Mouse (Mus musculus): ENCODE measurements around the gene Plscr3. TPM values are rescaled to one million over a fixed set of nuclear protein-coding genes. Genes with fewer than 3 reads are reported as not detected.
A peak's percentile ranks its signal among the peaks of the same experiment; 100 is the strongest.

Gene Plscr3
- polyA plus RNA-seq, 1 experiment from 2014 or later: 42.0 TPM

DNA sequence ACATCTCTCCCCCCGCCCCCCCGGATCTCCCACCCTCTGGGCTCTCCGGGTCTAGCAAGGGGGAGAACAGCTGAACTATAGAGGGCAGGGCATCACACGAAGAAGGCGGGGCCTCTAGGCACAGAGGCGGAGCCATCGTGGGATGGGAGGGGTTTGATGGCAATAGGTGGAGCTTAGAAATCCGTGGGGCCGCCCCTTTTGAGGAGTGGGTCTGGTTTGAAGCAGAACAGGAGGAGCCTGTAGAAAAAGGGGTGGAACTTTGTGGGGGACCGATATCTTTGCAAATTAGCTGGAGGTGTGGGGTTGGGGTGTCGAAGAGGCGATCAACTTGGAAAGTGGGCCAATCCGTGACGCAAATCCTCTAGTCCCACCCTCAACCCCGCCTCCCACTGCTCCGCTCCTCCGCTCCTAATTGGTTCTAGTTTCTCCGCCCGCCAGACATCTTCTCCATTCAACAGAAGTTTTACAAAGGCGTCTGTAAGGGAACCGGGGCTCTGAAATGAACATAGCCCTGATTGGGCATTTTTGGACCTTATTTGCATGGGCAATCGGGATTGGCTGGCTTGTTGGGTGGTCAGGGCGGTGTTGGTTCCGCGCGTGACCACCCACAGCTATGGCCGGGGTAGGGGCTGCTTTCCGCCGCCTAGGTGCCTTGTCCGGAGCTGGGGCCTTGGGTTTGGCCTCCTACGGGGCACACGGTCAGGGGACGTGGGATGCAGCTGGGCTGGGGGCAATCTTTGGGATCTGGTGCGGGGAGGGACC is 8.0 kb upstream of the Plscr3 start, which contains the start of gene Tmem256:
Tmem256 (plus strand) TSS at position 563 of the 762 bp plus-strand sequence.
- H3K27me3 ChIP-seq (replicated peaks; ENCODE audit: control insufficient read depth, insufficient read depth, low read length): peaks cover 15% of the 10 kb centered on the region; the same call in 1 of the 2 replicates
- no peak; the same call in 1 of the 2 replicates for TF ChIP-seq CTCF (IDR thresholded peaks at IDR 0.05; ENCODE audit: low read depth)
- peak; percentile 94 for ATAC-seq
- peak within 1 kb of the TSS; percentile 77 for H3K4me3 ChIP-seq (ENCODE audit: low read depth, low read length)
- peak within 1 kb of the TSS; percentile 79 for H3K9ac ChIP-seq (ENCODE audit: low read depth, low read length)
- H3K9me3 ChIP-seq (ENCODE audit: control insufficient read depth): no peaks in the 10 kb centered on the region
- under 1% methylated on average over 34 of the region's 34 CpGs for WGBS
- H3K4me1 ChIP-seq (replicated peaks; ENCODE audit: control insufficient read depth, insufficient read depth, low read length): no peaks in the 10 kb centered on the region
- peak within 1 kb of the TSS; percentile 80 for H3K27ac ChIP-seq (ENCODE audit: low read depth, low read length)
- peak within 1 kb of the TSS; percentile 98 for H3K4me2 ChIP-seq (replicated peaks; ENCODE audit: low read depth)
- H3K36me3 ChIP-seq (ENCODE audit: control insufficient read depth, insufficient read depth): no peaks in the 10 kb centered on the region

DNA sequence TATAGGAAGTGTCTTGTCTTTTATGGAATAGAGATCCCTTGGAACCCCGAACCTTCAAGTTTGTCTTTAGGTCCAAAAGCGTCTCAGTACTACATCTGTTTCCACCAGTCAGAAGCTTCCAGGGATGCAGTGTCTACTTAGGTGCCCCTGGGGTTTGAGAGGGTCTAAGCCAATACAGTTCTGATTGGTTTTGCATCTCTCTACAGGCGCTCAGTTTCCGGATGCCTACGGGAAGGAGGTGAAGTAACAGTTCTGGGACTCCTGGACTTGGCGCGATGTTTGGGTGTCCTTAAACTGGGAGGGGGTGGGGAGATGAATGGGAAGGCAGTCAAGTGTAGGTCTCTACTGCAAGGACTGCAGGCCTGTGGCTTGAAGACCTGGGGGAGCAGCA is 7.5 kb upstream of the Plscr3 start:
- Histone ChIP-seq H3K9me3 (ENCODE audit: control insufficient read depth) (no peaks in the 10 kb centered on the region), H3K9ac (ENCODE audit: low read depth, low read length) (peak overlapping the region; percentile 79), H3K4me2 (replicated peaks; ENCODE audit: low read depth) (peak overlapping the region; percentile 98), H3K36me3 (ENCODE audit: control insufficient read depth, insufficient read depth) (no peaks in the 10 kb centered on the region), H3K4me3 (ENCODE audit: low read depth, low read length) (peak overlapping the region; percentile 77), H3K4me1 (replicated peaks; ENCODE audit: control insufficient read depth, insufficient read depth, low read length) (no peaks in the 10 kb centered on the region), H3K27ac (ENCODE audit: low read depth, low read length) (peak overlapping the region; percentile 80), H3K27me3 (replicated peaks; ENCODE audit: control insufficient read depth, insufficient read depth, low read length) (peaks cover 15% of the 10 kb centered on the region; the same call in 1 of the 2 replicates)
- TF ChIP-seq CTCF (IDR thresholded peaks at IDR 0.05; ENCODE audit: low read depth): no peak
- 1% methylated on average over 7 of the region's 7 CpGs for WGBS
- peak; percentile 1; the same call in 1 of the 2 replicates for ATAC-seq

DNA sequence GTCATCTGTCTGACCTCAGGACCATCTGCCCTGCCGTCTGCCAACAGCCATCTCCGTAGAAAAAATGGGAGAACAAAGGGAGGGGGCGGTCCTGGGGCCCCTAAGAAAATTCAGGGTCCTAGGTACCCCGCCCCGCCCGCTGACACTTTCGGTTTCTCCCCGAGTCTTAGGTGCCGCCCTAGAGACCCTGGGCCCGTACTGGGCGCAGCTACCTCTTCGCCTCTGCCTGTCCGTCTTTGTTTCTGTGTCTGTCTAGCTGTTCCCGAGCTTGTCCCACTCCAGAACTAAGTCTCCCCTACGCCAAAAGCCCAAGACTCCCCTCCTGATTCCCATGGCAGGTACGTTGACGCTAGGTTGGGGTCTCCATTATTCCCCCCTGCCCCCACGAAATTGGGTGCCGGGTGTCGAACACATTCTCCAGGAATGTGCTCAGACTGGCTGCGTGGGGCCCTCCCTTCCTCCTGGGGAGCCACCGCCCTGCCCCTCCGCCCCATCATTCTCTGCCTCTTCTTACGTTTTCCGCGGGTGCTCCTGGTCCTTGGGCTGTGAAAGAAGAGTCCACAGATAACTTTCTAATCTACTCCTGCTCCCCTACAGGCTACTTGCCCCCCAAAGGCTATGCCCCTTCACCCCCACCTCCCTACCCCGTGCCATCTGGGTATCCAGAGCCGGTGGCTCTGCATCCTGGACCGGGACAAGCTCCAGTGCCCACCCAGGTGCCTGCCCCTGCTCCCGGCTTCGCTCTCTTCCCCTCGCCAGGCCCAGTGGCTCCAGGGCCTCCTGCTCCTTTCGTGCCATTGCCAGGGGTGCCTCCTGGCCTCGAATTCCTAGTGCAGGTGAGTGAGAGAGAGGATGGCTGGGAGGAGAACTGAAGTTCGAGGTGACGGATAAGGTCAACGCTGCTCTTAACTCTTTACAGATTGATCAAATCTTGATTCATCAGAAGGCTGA is 837 bp downstream of the Plscr3 start:
- TF ChIP-seq CTCF (IDR thresholded peaks at IDR 0.05; ENCODE audit: low read depth): no peak
- Histone ChIP-seq H3K36me3 (ENCODE audit: control insufficient read depth, insufficient read depth) (peaks cover 36% of the 10 kb centered on the region), H3K4me1 (replicated peaks; ENCODE audit: control insufficient read depth, insufficient read depth, low read length) (peaks cover 14% of the 10 kb centered on the region), H3K27ac (ENCODE audit: low read depth, low read length) (peak overlapping the region; percentile 97), H3K4me2 (replicated peaks; ENCODE audit: low read depth) (peak overlapping the region; percentile 86), H3K9me3 (ENCODE audit: control insufficient read depth) (no peaks in the 10 kb centered on the region), H3K9ac (ENCODE audit: low read depth, low read length) (peak overlapping the region; percentile 76), H3K27me3 (replicated peaks; ENCODE audit: control insufficient read depth, insufficient read depth, low read length) (no peaks in the 10 kb centered on the region), H3K4me3 (ENCODE audit: low read depth, low read length) (peak overlapping the region; percentile 79)
- 5% methylated on average over 37 of the region's 37 CpGs for WGBS
- ATAC-seq: peak; percentile 49

DNA sequence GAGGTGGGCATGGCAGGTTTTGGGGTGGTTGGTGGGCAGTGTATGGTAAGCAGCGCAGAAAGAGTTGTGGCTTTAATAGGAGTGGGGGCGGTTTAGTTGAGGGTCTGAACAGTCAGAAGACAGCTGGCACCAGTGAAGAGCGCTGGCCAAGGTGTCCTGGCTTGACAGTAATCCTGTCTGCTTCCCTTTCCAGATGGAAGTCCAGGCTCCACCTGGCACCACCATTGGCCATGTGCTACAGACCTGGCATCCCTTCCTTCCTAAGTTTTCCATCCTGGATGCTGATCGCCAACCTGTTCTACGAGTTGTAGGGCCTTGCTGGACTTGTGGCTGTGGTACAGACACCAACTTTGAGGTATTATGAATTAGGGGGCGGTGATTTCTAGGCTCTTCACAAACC is 1.8 kb downstream of the Plscr3 start:
- TF ChIP-seq CTCF (IDR thresholded peaks at IDR 0.05; ENCODE audit: low read depth): no peak
- no peak for ATAC-seq
- no peaks in the 10 kb centered on the region for H3K27me3 ChIP-seq (replicated peaks; ENCODE audit: control insufficient read depth, insufficient read depth, low read length)
- H3K4me1 ChIP-seq (replicated peaks; ENCODE audit: control insufficient read depth, insufficient read depth, low read length): peaks cover 14% of the 10 kb centered on the region
- 94% methylated on average over 6 of the region's 6 CpGs for WGBS
- H3K4me3 ChIP-seq (ENCODE audit: low read depth, low read length): no peak overlapping the region
- H3K4me2 ChIP-seq (replicated peaks; ENCODE audit: low read depth): no peak overlapping the region
- no peak overlapping the region for H3K27ac ChIP-seq (ENCODE audit: low read depth, low read length)
- H3K9ac ChIP-seq (ENCODE audit: low read depth, low read length): no peak overlapping the region
- peaks cover 46% of the 10 kb centered on the region for H3K36me3 ChIP-seq (ENCODE audit: control insufficient read depth, insufficient read depth)
- H3K9me3 ChIP-seq (ENCODE audit: control insufficient read depth): no peaks in the 10 kb centered on the region

DNA sequence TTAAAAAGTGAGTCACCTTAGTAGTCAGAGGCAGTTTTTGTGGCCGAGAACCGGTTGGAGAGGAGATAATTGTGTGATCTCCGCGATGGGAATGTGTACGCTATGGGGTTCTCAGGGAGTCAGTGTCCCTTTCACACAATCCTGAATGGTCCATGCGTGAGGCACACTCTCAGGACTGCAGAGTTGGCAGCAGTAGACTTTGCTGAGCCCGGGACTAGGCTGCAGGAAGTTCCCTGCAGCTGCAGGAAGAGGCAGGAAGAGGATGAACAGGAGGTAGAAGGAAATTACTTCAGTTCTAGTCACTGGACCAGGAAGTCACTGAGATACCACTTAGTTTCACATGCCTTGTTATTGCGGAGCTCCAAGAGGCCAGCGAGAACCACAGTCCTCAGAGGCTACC is 3.0 kb downstream of the Plscr3 start:
- no peak for ATAC-seq
- Histone ChIP-seq H3K4me1 (replicated peaks; ENCODE audit: control insufficient read depth, insufficient read depth, low read length) (peaks cover 14% of the 10 kb centered on the region), H3K36me3 (ENCODE audit: control insufficient read depth, insufficient read depth) (peaks cover 54% of the 10 kb centered on the region), H3K27ac (ENCODE audit: low read depth, low read length) (no peak overlapping the region), H3K9ac (ENCODE audit: low read depth, low read length) (no peak overlapping the region), H3K4me3 (ENCODE audit: low read depth, low read length) (no peak overlapping the region), H3K27me3 (replicated peaks; ENCODE audit: control insufficient read depth, insufficient read depth, low read length) (no peaks in the 10 kb centered on the region), H3K9me3 (ENCODE audit: control insufficient read depth) (no peaks in the 10 kb centered on the region), H3K4me2 (replicated peaks; ENCODE audit: low read depth) (no peak overlapping the region)
- WGBS: 69% methylated on average over 9 of the region's 9 CpGs
- no peak for TF ChIP-seq CTCF (IDR thresholded peaks at IDR 0.05; ENCODE audit: low read depth)

DNA sequence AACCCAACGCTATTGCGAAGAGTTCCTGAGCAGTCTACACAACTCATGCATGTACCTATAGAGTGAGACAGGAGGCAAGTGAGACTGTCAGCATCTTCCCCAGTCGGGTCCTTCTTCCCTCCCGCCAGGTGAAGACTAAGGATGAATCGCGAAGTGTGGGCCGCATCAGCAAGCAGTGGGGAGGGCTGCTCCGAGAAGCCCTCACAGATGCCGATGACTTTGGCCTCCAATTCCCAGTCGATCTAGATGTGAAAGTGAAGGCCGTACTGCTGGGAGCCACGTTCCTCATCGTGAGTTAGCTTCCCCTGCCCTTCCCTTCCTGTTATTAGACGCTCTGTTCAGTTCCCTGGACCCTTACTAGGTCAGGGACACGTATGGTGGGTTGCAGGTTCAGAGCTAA is 3.7 kb downstream of the Plscr3 start:
- Histone ChIP-seq H3K4me2 (replicated peaks; ENCODE audit: low read depth) (no peak overlapping the region), H3K27me3 (replicated peaks; ENCODE audit: control insufficient read depth, insufficient read depth, low read length) (no peaks in the 10 kb centered on the region), H3K4me3 (ENCODE audit: low read depth, low read length) (no peak overlapping the region), H3K9me3 (ENCODE audit: control insufficient read depth) (no peaks in the 10 kb centered on the region), H3K36me3 (ENCODE audit: control insufficient read depth, insufficient read depth) (peaks cover 58% of the 10 kb centered on the region), H3K27ac (ENCODE audit: low read depth, low read length) (no peak overlapping the region), H3K9ac (ENCODE audit: low read depth, low read length) (no peak overlapping the region), H3K4me1 (replicated peaks; ENCODE audit: control insufficient read depth, insufficient read depth, low read length) (peaks cover 14% of the 10 kb centered on the region)
- no peak for ATAC-seq
- no peak for TF ChIP-seq CTCF (IDR thresholded peaks at IDR 0.05; ENCODE audit: low read depth)
- WGBS: 86% methylated on average over 15 of the region's 15 CpGs
